Mouse (Mus musculus) c-Kit-positive CD71-positive TER-119-negative erythroid progenitor cells, embryonic 14.5 days (primary cell): ENCODE measurements around the gene 4931408C20Rik.

ENCODE experiments used
- DNase-seq: peaks from one replicate; pipeline ENCODE4 v3.0.0-alpha.2; 2013; ENCODE audit warnings: low read depth

The 4931408C20Rik gene

DNA sequence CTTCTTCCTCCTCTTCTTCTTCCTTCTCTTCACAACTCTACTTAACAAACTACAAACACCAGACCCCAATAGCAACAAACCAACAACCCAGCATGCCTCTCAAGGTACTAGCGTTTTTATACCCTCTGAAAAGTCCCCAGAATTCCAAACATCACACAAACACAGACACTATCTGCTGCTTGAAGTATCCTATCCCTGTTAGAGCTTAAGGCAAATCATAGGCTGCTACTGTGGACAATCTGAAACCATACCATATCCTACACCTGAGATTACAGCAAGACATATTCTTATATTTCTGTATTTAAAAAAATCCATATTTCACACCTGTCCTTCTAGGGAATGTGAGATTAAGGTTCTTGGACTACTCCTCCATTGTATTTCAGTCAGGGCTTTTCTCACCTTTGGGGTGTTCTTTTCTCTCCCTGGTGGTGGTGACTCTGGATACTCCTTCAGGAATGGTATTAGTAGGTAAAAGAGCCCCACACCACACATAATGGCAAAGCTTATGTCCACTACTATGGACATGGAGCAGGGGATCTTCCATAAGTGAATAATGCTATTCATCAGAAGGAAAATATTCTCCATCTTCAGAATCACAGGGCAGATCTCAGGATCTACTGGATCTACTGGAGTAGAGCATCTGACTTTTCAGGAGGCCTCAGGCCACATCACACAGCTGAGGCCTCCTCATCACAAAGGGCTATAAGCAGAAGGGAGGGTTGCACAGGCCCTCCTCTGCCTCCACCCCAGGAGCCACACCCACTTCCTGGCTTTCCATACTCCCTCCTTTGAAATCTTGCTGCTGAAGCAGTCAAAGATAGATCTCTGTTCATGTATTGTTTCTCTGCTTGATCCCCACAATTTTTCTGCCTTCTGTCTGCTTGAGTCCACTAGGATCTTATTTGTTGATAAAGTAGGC is at the start of gene 4931408C20Rik:
Gene 4931408C20Rik (minus strand): TSS at position 619 of the 919 bp plus-strand sequence.
- no peak for DNase-seq

DNA sequence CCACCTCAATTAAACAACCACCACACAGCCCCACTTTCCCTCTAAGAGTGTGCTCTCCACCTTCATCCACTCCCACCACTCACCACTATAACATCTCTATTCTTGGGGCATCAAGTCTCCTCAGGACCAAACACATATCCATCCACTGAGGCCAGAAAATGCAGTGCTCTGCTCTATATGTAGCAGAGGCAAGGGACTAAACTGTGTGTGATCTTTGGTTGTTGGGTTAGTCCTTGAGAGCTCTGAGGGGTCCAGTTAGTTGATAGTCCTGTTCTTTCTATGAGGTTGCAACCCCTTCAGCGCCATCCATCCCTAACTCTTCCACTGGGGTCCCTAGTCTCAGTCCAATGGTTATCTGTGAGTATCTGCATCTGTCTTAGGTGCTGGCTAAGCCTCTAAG is 666 bp upstream of the 4931408C20Rik start:
- DNase-seq = no peak

- no peak for DNase-seq
Measured at GRCm38 (mm10) chr1:26685952-26686693, 1.1 kb downstream of the 4931408C20Rik start.

DNA sequence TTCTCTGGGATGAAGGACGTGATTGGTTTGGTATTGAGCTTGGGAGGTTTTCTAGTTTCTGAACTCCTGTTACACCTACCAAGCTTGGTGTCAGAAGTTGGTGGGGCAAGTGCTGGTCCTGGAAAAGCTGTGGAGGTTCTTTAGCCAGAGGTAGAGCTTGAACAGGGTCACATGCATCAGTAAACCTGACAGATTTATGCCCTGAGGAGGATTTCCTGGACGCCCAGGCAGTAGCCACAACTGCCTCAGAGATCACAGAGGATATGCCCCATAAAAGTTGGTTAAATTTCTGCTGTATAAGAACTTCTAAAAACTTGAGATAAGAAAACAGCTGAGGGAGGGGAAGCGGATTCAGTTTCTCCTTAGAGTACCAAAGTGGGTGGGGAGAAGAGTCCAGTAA is 1.9 kb downstream of the 4931408C20Rik start:
- DNase-seq = no peak

DNA sequence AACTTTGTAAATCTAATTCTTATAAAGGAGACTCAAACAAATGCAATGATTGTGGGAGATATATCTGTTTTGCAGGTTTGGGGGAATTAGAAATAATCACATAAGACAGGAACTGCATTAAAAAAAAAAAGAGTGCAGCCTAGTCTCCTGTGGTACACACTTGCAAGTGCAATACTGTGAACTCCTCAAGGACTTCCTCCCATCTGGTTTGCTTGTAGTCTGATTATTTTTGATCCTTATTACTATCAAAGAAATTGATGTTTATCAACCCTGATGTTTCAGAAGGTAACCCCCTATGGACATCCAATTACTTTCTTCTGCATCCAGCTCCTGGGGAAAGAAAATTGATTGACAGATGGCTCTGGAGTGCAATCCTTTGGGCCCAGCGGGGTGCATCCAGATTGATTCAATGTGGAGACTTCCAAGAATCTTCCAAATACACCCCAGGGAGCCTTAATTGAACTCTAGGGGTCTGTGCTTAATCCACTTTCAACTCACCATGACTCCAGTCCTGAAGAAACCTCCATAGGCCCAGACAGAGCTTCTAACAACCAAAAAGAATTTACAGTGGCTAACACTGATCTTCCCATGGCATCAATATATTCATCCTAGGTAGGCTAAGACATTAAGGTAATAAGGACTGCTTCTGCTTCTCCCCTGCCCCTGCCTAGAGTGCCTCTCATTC is 37.4 kb downstream of the 4931408C20Rik start:
- DNase-seq = no peak

DNA sequence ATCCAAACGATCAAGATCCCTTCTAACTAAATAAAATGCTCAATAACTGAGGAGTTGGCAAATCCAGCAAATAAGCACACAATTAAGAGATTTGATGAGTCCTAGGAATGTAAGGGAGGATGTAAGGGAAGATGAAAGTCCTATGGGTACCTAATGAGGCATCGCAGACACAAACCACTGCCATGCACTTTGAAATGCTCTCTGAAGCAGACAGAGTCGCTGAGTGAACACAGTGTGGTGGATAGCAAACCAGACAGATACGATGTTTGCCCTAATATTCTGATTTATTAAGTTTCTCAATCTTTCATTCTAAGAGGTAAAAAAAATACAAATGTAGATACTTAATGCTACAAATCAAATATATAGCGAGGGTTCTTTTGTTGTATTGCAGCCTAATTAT is 51.2 kb downstream of the 4931408C20Rik start:
- no peak for DNase-seq
